Mouse (Mus musculus) hindbrain, embryonic 14.5 days (tissue): ENCODE measurements around the gene Prpf38b. TPM values are rescaled to one million over a fixed set of nuclear protein-coding genes. Genes with fewer than 3 reads are reported as not detected.
"Not testable (repeated sequence)": the region's sequence is repeated elsewhere in the genome, so short reads cannot be mapped to it uniquely, and the experiment has no call there.

Experiments
- ATAC-seq: fragments of 200-750 bp; cut with Nextera tagmentation; 2 replicates; pipeline ENCODE4 v1.8.0; 2017; ENCODE audit warnings: moderate number of reproducible peaks, mild to moderate bottlenecking, moderate TSS enrichment, moderate library complexity; ENCODE audit not compliant: low FRiP score
- DNase-seq: peaks from one replicate; pipeline ENCODE4 v3.0.0-alpha.2; 2015; ENCODE audit warnings: low spot score
- H3K27ac ChIP-seq: fragments of 300-500 bp; sonication (generic); 2 replicates; pipeline ENCODE4 v1.5.1; 2014; ENCODE audit warnings: mild to moderate bottlenecking, moderate library complexity
- H3K27me3 ChIP-seq: fragments of 300-500 bp; sonication (generic); 2 replicates; pipeline ENCODE4 v1.6.1; 2014; ENCODE audit warnings: mild to moderate bottlenecking, low read length, mixed read lengths; ENCODE audit not compliant: control insufficient read depth, insufficient read depth
- H3K36me3 ChIP-seq: fragments of 300-500 bp; sonication (generic); replicated peaks from 2 replicates; pipeline ENCODE4 v1.6.1; 2014; ENCODE audit not compliant: control insufficient read depth, insufficient read depth
- H3K4me1 ChIP-seq: fragments of 300-500 bp; sonication (generic); replicated peaks from 2 replicates; pipeline ENCODE4 v1.6.1; 2014; ENCODE audit warnings: antibody characterized with exemption, low read length, mixed read lengths; ENCODE audit not compliant: control insufficient read depth, insufficient read depth
- H3K4me2 ChIP-seq: fragments of 300-500 bp; sonication (generic); replicated peaks from 2 replicates; pipeline ENCODE4 v1.6.1; 2014; ENCODE audit warnings: mild to moderate bottlenecking, moderate library complexity
- H3K4me3 ChIP-seq: fragments of 300-500 bp; sonication (generic); replicated peaks from 2 replicates; pipeline ENCODE4 v1.5.1; 2014; ENCODE audit warnings: mild to moderate bottlenecking, low read length
- H3K9ac ChIP-seq: fragments of 300-500 bp; sonication (generic); 2 replicates; pipeline ENCODE4 v1.6.1; 2014
- H3K9me3 ChIP-seq: fragments of 300-500 bp; sonication (generic); 2 replicates; pipeline ENCODE4 v1.6.1; 2016; ENCODE audit warnings: low read length; ENCODE audit not compliant: control insufficient read depth
- WGBS: fragments of 180-500 bp; shearing (Covaris S2); extraction: QIAGEN DNeasy Blood & Tissue Kit; methylation state at CpG from one replicate; pipeline ENCODE4 v1.1.7; 2014; 5-methylcytosine and 5-hydroxymethylcytosine counted together
- polyA plus RNA-seq: library from polyadenylated mRNA; unstranded; fragments of >200 nt; fragmentation: Nextera tagmentation; extraction: Ambion mirVana; gene quantifications from 2 replicates; pipeline ENCODE4 v1.2.1, GENCODE M21; 2014

The Prpf38b gene
- polyA plus RNA-seq, 1 experiment from 2014 or later = 38.1 TPM

DNA sequence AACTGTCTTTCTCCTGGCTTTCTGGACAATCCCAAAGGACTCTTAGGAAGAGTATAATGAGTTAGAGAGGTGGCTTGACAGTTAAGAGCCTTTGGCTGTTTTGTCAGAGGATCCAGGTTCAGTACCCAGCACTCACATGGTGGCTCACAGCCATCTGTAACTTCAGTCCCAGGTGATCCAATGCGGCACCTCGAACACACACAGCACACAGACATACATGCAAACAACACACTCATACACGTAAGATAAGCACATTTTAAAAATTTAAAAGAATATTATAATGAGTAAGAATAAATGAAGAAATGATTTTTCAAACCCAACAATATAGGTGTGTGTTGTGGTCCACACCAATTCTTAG, 23.9 kb downstream of the Prpf38b start:
- H3K36me3 ChIP-seq = no peaks in the 10 kb centered on the region
- H3K4me3 ChIP-seq = no peak overlapping the region
- H3K9me3 ChIP-seq = no peaks in the 10 kb centered on the region
- DNase-seq = no peak
- H3K4me2 ChIP-seq = no peak overlapping the region
- peaks cover 4% of the 10 kb centered on the region; the same call in 1 of the 2 replicates for H3K4me1 ChIP-seq
- no peaks in the 10 kb centered on the region for H3K27me3 ChIP-seq
- WGBS = 96% methylated on average over 3 of the region's 3 CpGs
- H3K9ac ChIP-seq = no peak overlapping the region
- no peak overlapping the region for H3K27ac ChIP-seq
- ATAC-seq = no peak

DNA sequence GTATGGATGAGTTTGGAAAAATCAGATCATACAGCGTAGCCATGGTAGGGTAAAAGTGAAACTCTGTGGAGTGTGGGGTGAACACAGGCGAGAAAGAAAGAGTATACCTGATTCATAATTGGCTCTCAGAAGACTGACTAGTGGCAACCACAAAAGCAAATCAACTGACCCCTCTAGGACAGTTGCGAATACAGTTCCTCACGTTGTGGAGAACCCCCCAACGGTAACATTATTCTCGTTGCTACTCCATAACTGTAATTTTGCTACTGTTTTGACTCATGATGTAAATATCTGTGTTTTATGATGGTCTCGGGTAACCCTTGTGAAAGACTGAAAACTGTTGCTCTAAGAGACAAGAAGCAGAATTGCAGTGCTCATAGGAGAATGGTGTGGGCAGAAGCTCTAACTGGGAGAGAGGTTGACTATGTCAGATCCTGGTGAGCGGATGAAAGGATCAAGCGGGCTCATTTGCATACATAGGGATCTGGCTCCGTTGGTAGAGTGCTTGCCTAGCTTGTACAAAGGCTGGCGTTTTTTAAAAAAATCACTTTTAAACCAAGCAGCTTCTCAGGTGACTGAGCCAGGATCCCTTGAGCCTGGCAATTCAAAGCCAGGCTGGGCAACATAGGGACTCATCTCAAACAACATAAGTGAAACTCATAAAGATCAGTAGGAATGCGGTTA, 24.5 kb downstream of the Prpf38b start:
- Histone ChIP-seq H3K4me3 (no peak overlapping the region), H3K9me3 (no peaks in the 10 kb centered on the region), H3K36me3 (no peaks in the 10 kb centered on the region), H3K4me1 (peaks cover 4% of the 10 kb centered on the region; the same call in 1 of the 2 replicates), H3K4me2 (no peak overlapping the region), H3K27me3 (no peaks in the 10 kb centered on the region), H3K27ac (no peak overlapping the region), H3K9ac (no peak overlapping the region)
- DNase-seq = no peak
- ATAC-seq = no peak
- 60% methylated on average over 12 of the region's 12 CpGs for WGBS

- H3K4me2 ChIP-seq = no peak overlapping the region
- H3K27me3 ChIP-seq = no peaks in the 10 kb centered on the region
- no peaks in the 10 kb centered on the region for H3K36me3 ChIP-seq
- H3K4me1 ChIP-seq = peaks cover 4% of the 10 kb centered on the region; the same call in 1 of the 2 replicates
- ATAC-seq = peak; percentile 43; the same call in 1 of the 2 replicates
- no peak overlapping the region for H3K4me3 ChIP-seq
- H3K9ac ChIP-seq = no peak overlapping the region
- WGBS = 38% methylated on average over 9 of the region's 9 CpGs
- no peak for DNase-seq
- no peaks in the 10 kb centered on the region for H3K9me3 ChIP-seq
- H3K27ac ChIP-seq = no peak overlapping the region
These were observed 25.6 kb downstream of the Prpf38b start for GRCm38 (mm10) chr3:108885686-108886530.

- 42% methylated on average over 8 of the region's 8 CpGs for WGBS
- ATAC-seq = no peak
These were observed 26.7 kb downstream of the Prpf38b start for GRCm38 (mm10) chr3:108884706-108885289.

DNA sequence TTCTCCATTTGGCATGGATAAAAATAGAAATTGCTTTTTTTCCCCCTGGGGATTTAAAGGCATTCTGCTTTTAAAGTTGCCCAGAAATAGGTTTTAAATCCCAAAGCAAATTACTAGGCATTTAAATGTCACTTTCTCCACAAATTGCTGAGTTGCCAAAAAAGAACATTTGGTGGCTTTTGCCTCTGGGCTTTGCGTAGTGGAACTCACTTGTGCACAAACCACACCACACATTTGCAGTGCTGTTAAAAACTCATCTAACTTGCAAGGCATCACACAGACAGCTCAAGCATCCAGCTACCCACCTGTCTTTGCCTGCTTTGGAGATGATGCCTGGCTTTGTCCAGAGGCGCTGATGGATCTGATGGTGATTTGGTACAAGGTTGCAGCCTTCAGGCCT, 28.5 kb downstream of the Prpf38b start:
- no peak overlapping the region for H3K27ac ChIP-seq
- WGBS = 84% methylated on average over 2 of the region's 2 CpGs
- no peak for DNase-seq

More at GRCm38 (mm10) chr3:108884706-108885289, 26.7 kb downstream of the Prpf38b start:
- H3K4me3 ChIP-seq = no peak overlapping the region
- H3K9ac ChIP-seq = no peak overlapping the region
- H3K27ac ChIP-seq = 0 out of 2 replicates have a peak overlapping the region, but pooled peaks have one; percentile 9
- H3K36me3 ChIP-seq = no peaks in the 10 kb centered on the region
- no peak for DNase-seq
- peaks cover 4% of the 10 kb centered on the region; the same call in 1 of the 2 replicates for H3K4me1 ChIP-seq
- no peak overlapping the region for H3K4me2 ChIP-seq
- H3K27me3 ChIP-seq = no peaks in the 10 kb centered on the region
- no peaks in the 10 kb centered on the region for H3K9me3 ChIP-seq

GRCm38 (mm10) chr3:108881873-108882272, 29.7 kb downstream of the Prpf38b start:
- H3K9me3 ChIP-seq, H3K27me3 ChIP-seq, H3K4me3 ChIP-seq, H3K4me1 ChIP-seq, DNase-seq, H3K9ac ChIP-seq, H3K27ac ChIP-seq, ATAC-seq, H3K36me3 ChIP-seq, H3K4me2 ChIP-seq: not testable (repeated sequence)
- 14% methylated on average over 4 of the region's 4 CpGs for WGBS

More for the DNA sequence above, 28.5 kb downstream of the Prpf38b start:
- Histone ChIP-seq H3K4me1 (peaks cover 4% of the 10 kb centered on the region; the same call in 1 of the 2 replicates), H3K4me3 (no peak overlapping the region), H3K4me2 (no peak overlapping the region), H3K9me3 (no peaks in the 10 kb centered on the region), H3K9ac (no peak overlapping the region), H3K36me3 (no peaks in the 10 kb centered on the region), H3K27me3 (no peaks in the 10 kb centered on the region)
- no peak for ATAC-seq

GRCm38 (mm10) chr3:108880544-108881507, 30.7 kb downstream of the Prpf38b start:
- Histone ChIP-seq H3K9ac (no peak overlapping the region), H3K4me2 (no peak overlapping the region), H3K4me3 (no peak overlapping the region), H3K27ac (no peak overlapping the region), H3K4me1 (peaks cover 4% of the 10 kb centered on the region; the same call in 1 of the 2 replicates), H3K36me3 (no peaks in the 10 kb centered on the region), H3K27me3 (no peaks in the 10 kb centered on the region), H3K9me3 (no peaks in the 10 kb centered on the region)
- ATAC-seq = no peak
- no peak for DNase-seq
- WGBS = 52% methylated on average over 28 of the region's 28 CpGs

DNA sequence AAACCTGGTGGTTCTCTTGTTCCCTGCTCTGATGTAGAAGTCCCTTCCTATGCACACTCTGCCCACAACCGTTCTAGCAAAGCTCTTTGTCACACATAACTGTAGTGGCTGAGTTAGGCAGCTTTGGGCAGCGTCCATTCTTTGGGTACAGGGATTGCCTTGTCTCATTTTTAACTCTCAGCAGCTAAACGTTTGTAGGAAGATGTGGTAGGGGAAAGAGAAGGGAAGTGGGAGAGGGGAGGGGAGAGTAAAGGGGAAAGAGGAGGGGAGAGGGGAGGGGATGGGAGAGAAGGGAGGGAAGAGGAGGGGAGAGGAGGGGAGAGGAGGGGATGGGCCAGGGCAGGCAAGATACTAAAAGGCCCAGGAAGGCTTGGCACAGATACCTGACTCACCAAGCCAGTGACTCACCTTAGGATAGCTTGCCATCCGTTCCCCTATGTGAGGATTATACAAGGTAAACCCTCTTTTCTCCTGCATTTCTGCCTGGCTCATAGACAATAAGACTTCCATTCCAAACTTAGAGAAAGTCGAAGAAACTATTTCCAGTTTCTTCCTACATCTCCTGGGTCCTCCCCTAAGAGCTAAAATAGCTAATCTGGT, 31.6 kb downstream of the Prpf38b start:
- no peaks in the 10 kb centered on the region for H3K27me3 ChIP-seq
- H3K9ac ChIP-seq = no peak overlapping the region
- H3K4me3 ChIP-seq = no peak overlapping the region
- 68% methylated on average over 5 of the region's 5 CpGs for WGBS
- H3K36me3 ChIP-seq = no peaks in the 10 kb centered on the region
- H3K27ac ChIP-seq = no peak overlapping the region
- H3K4me1 ChIP-seq = peaks cover 4% of the 10 kb centered on the region; the same call in 1 of the 2 replicates
- no peak for DNase-seq
- no peak overlapping the region for H3K4me2 ChIP-seq
- ATAC-seq = no peak
- no peaks in the 10 kb centered on the region for H3K9me3 ChIP-seq
